Mouse (Mus musculus) olfactory bulb, adult 2 months (tissue): ENCODE measurements around the gene Filip1.

Experiments used
- CTCF ChIP-seq: fragments of 200-500 bp; IDR thresholded peaks from 2 replicates; pipeline ENCODE4 v1.5.1; 2012; ENCODE audit warnings: low read depth, mild to moderate bottlenecking, low read length, moderate library complexity; ENCODE audit not compliant: insufficient read depth
- POLR2A ChIP-seq: fragments of 200-500 bp; IDR thresholded peaks from 2 replicates; pipeline ENCODE4 v1.6.1; 2012; ENCODE audit warnings: mild to moderate bottlenecking, low read depth, low read length, moderate library complexity; ENCODE audit not compliant: insufficient read depth

DNA sequence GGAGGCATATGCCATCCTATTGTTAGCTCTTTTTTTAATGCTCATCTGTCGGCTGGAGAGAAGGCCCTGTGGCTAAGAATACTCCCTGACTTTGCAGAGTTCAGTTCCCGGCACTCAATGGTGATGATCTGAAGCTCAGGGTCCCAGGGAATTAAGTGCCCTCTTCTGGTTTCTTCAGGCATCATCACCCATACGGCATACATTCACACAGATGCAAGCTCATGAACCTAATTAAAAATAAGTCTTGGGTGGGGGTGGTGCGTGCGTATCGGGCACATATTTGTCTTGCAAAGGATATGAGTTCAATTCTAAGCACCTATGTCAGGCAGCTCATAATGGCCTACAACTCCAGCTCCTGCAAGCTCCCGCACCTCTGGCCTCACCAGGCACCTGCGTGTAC lies 39.1 kb downstream of the Filip1 start:
- no peak for TF ChIP-seq POLR2A
- TF ChIP-seq CTCF: no peak
